Mouse (Mus musculus): ENCODE measurements around the gene Vmn1r46.
"Not testable (repeated sequence)": the region's sequence is repeated elsewhere in the genome, so short reads cannot be mapped to it uniquely, and the experiment has no call there.

DNA sequence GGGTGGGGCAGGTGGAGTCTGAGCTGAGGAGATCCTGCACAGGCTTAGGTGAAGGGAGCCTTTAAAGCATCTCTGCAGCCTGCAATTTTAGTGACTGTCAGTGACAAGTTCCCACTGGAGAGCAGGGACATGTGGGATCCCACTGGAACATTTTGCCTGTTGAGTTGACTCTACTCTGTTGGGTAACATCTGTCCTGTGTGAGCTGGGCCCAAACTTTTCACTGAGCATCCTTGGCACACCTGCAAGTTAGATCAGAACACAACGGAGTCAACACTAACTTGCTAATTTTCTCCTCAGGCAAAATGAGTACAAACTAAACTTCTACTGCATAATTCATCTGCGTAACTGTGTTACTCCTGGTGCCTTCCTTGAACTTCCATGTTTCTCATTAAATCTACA, 28.6 kb upstream of the Vmn1r46 start, which contains the start of gene Vmn1r45:
- not testable (repeated sequence) for TF ChIP-seq POLR2A (IDR thresholded peaks at IDR 0.05; ENCODE audit: control insufficient read depth, low read depth, low read length); CTCF (IDR thresholded peaks at IDR 0.05; ENCODE audit: control insufficient read depth, insufficient read depth, insufficient replicate concordance, low read depth, low read length)

Data from testis, adult 2 months (tissue).